Mouse (Mus musculus): ENCODE results near the gene Cd47.

DNA sequence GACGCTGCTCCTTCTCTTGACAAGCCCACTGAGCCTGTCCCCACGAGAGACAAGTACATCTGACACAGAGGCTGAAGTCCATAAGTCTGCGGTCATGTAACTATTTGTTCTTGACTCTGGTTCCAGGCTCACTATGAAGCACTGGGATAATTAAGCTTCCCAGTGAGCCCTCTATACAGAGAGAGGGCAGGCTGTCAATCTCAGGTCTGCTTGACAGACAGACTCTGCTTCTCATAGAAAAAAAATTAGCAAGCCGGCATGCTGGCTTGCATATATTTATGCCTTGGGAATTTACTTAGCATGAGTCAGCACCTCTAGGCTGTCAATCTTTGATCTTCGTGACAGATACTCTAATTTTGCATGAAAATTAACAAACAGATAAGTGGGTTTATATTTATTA lies 136.5 kb downstream of the Cd47 start:
- no peak for TF ChIP-seq CTCF (IDR thresholded peaks at IDR 0.05; ENCODE audit: control insufficient read depth, insufficient read depth, insufficient replicate concordance, low read depth, low read length)
- TF ChIP-seq POLR2A (IDR thresholded peaks at IDR 0.05; ENCODE audit: control insufficient read depth, low read depth, low read length) = no peak

All from testis, adult 2 months (tissue).